Mouse (Mus musculus): ENCODE measurements around the gene Crcp.
"Not testable (repeated sequence)": the region's sequence is repeated elsewhere in the genome, so short reads cannot be mapped to it uniquely, and the experiment has no call there.

The Crcp gene

GRCm38 (mm10) chr5:130023767-130024539, 5.1 kb upstream of the Crcp start:
- DNase-seq (ENCODE audit: low spot score in 2 of 2): peak; percentile 70 to 76

GRCm38 (mm10) chr5:130027134-130027533, 2.0 kb upstream of the Crcp start:
- DNase-seq (ENCODE audit: low spot score in 2 of 2): no peak

GRCm38 (mm10) chr5:130027696-130028095, 1.4 kb upstream of the Crcp start:
- no peak for DNase-seq (ENCODE audit: low spot score in 2 of 2)

DNA sequence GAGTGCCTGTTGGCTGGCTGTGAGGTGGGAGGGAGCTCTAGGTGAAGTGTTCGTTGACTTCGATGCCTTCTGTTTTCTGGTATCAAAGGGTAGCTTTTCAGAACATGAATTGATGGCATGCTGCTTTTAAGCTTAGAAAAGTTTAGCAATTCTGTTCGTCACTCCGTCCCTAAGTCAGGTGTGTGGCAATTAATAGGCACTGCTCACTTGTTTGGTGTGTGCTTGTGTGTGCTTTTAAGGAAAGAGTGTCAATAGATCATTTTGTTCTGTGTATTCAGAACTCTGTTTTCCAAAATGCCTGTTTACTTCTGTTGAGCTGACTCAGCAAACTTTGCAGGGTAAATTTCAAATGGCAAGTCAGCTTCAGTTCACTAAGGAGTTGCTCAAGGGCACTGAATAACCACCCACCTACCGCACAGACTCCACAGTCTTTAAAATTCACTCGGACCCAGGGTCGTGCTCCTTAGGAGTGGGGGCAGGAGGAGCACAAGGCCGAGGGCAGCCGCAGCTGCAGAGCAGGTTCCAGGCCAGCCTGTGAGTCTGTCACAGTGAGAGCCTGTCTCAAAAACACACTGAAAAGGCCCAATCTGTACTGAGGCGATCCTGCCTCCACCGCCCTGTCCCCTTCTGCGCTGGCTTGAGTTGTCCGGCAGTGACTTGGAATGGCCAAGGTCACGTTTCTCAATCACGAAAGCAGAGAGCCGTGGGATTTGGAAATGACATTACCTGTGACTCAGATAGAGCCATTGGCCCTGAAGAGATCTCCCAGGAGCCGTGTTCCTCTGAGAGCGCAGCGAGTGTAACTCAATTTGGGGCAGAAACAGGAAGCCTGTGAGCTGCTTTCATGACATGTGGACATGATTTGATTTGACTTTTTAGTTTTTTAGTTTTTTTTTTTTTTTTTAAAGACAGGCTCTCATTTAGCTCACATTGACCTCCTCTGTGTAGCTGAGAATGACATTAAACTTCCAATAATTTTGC, 2.6 kb downstream of the Crcp start:
- no peak for DNase-seq (ENCODE audit: low spot score in 2 of 2)

DNA sequence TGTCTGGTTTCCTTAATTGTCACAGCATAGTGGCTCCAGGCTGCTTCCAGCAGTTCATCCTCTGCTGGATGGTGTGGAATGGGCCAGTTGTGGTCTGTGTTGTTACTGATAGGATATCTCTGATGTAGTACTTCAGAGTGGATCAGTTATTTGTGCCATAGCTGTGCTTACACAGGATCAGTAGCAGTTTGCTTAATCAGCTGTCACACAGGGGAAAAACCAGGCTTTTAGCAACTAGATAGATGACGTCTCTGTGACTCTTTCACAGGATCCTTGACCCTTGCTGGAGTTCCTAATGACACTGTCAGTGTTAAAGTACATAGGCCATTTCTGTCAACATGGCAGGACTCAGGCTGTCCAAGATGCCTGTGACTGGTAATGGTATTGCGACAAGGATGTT, 4.8 kb downstream of the Crcp start:
- DNase-seq (ENCODE audit: low spot score in 2 of 2): no peak

- DNase-seq (ENCODE audit: low spot score in 2 of 2): not testable (repeated sequence)
Observed at GRCm38 (mm10) chr5:130036300-130036699, 7.2 kb downstream of the Crcp start.

DNA sequence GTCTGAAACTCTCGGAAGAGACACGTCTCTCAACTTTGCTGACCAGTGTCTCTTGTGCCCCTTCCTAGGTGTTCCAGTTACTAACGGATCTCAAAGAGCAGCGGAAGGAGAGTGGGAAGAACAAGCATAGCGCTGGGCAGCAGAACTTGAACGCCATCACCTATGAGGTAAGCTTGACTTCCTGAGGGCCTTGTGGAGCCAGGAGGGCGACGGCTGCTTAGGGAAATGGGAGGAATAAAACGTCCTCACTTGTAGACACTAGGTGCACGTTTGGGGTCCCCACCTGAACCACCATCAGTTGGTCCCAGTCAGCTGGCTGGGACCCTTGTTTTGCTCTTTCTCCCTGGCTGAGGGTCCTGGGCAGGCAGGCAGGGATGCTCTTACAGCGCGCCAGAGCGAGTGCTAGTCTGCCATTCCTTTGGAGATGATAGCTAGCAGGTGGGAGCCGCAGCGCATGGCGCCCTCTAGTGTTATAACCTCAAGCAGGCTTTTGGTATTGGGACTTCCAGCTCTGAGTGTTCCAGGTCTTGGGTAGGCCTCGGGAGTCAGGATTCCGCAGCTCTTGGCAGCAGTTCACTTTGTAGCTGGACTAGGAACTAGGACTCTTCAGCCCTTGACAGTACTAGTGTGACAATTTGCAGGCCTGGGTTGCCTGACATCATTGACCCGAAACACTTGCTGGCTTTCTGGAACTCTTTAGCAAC, 8.8 kb downstream of the Crcp start:
- DNase-seq (ENCODE audit: low spot score in 2 of 2): peak; percentile 56 to 62

DNA sequence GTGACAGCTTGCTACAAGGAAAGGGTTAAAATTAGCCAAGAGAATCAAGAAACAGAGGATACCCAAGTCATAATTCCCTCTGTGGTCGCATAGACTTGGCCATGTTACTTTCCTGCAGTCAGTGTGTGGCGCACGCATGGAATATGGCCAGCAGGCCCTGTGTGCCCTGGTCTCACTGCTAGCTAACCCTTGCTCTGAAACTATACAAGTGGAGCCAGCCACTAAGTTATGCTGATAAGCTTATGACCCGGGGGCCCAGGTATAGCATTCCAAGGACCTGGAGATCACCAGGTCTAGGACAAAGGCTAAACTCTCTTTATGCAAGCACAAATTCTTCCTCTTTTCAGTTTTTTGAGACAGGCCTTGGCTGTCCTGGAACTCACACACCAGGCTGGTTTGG, 11.7 kb downstream of the Crcp start:
- DNase-seq (ENCODE audit: low spot score in 2 of 2): no peak

DNA sequence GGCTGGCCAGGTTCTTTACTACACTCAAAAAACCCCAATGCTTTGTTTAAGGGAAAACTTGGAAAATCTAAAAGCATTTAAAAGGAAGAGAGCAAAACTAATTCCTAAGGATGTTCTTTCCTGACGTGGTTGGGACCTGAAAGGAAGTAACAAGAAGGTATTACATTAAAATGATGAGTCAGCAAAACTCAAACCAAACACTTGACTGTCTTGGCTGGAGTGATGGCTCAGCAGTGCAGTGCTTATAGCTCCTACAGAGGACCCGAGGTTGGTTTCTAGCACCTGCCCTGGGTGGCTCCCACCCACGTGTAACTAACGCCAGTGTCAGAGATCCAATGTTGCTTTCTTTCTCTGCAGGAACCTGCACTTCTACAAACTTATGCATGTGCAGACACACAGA, 12.2 kb downstream of the Crcp start:
- no peak for DNase-seq (ENCODE audit: low spot score in 2 of 2)

DNA sequence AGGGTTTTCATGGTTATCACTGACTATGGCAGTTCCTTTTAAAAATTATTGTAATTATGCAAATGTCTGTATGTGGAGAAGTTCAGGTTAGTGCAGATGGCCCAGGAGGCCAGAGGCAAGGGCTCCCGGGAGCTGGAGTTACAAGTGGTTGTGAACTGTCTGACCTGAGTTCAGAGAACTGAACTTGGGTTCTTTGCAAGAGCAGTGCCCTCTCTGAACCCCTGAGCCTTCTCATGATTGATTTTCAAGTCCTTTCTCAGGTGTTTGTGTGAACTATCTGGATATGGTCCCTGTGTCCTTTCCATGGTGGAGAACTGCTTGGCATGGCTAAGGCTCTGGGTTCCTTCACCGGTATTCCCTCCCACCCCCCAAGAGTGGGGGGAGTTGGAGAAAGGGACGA, 14.7 kb downstream of the Crcp start:
- DNase-seq (ENCODE audit: low spot score in 2 of 2): no peak

DNA sequence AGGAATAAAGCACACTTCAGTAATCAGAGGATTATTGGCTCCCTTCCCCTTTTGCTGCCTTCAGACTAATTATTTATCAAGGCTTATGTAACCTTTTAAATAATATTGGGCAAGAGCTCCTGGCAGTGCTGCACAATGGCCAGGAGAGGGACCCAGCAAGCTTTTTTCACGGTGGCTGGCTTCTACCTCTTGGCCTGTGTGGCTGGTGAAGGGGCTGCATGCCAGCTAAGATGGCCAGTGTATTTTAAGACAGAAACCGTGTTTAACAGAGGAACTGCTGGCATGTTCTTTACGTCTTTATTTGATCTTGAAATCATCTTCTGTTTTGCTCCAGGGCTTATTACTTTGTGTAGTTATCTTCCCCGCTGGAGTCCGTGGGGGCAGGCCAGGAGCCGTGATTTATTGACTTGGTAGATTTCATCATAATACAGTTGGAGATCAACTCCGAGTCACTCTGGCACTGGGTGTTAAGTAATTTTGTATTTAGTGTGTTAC, 15.2 kb downstream of the Crcp start:
- DNase-seq (ENCODE audit: low spot score in 2 of 2): peak; percentile 40 to 44

GRCm38 (mm10) chr5:130046100-130046499, 17.0 kb downstream of the Crcp start:
- DNase-seq (ENCODE audit: low spot score in 2 of 2): no peak

- no peak for DNase-seq (ENCODE audit: low spot score in 2 of 2)
Observed at GRCm38 (mm10) chr5:130046589-130046988, 17.5 kb downstream of the Crcp start.

DNA sequence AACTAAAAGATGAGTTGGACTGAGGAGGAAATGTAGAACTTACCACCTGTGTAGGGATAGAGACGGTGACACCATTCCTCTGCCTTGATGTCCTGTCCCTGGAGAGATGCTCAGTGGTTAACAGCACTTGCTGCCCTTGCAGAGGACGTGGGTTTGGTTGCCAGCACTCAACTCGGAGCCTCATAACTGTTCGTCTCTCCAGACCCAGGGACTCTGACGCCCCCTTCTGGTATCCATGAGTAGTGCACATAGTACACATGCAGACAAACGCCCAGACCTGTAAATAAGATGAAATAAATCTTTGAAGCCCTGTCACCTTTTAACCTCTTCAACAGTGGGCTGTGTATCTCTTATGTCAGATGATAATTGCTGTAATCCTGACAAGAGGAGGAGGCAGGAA, 17.9 kb downstream of the Crcp start:
- DNase-seq (ENCODE audit: low spot score in 2 of 2): no peak

DNA sequence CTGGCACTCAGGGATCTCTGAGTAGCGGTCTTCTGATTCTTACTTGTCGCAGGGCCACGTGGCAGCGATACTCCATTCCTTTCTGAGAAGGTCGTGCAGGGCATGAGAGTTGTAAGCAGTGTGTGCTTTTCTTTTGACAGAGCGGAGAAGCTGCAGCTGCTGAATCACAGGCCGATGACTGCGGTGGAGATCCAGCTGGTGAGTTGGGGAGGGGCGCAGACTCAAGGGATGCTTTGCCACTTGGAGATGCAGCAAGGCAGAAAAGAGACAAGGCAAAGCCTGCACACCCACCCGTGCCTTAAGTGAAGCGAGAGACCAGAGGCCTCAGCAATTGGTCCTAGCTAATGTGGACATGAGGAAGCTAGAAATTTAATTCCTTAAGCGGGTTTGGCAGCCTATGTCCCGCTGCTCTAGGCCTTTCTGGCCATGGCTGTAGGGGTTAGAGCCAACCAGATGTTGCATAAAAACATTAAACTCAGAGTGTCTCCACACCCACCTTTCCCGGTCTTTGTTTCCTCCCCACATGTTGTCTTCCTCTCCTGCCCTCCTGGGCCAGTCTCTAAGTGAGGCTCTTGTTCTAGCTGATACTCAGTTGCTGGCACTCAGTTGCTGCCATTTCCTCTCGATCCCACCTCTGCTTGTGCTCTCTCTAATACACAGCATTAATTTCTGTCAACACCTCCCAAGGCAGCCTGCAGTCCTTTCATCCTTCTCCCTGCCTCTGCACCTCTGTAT, 19.9 kb downstream of the Crcp start:
- DNase-seq (ENCODE audit: low spot score in 2 of 2): no peak

GRCm38 (mm10) chr5:130050416-130050815, 21.3 kb downstream of the Crcp start:
- DNase-seq (ENCODE audit: low spot score in 2 of 2): no peak

GRCm38 (mm10) chr5:130051073-130051860, 22.2 kb downstream of the Crcp start:
- DNase-seq (ENCODE audit: low spot score in 2 of 2): no peak

GRCm38 (mm10) chr5:130052510-130052909, 23.4 kb downstream of the Crcp start:
- no peak for DNase-seq (ENCODE audit: low spot score in 2 of 2)

DNA sequence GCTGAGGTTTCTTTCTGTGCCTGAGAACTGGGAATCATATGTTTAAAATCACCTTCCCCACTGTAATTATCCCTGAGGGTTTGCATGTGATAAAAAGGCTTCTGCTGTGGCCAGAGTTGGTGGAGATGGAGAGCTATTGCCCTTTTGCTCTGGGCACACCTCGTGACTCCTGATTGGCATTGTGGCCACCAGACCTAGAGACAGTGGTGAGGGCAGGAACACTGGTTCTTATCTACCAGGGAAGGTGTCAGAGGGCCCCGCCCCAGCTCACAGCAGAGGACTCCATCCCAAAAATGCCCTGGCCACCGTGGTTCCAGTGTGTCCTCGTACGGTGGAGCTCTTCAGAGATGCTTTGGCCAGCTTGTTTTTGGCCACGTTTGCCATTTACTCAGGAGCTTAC, 23.9 kb downstream of the Crcp start:
- no peak for DNase-seq (ENCODE audit: low spot score in 2 of 2)

DNA sequence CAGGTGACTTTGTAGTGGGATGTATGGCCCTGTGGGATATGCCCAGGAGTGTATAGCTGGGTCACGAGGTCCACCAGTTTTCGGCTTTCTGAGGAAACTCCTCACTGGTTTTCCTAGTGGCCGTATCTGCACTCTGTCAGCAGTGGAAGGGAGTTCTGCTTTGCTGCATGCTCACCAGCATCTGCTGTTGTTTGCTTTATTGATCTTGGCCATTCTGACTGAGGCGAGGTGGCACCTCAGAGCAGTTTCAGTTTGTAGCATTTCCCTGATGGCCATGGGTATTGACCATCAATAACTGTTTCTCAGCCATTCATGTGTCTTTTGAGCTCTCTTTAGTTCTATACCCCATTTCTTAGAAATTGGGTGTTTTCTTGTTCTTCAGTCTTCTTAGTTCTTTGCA, 26.6 kb downstream of the Crcp start:
- no peak for DNase-seq (ENCODE audit: low spot score in 2 of 2)

Data from right cerebral cortex, adult 2 months (tissue).